Mouse (Mus musculus): ENCODE measurements around the gene Gm3149.
A peak's percentile ranks its signal among the peaks of the same experiment; 100 is the strongest.
"Not testable (repeated sequence)": the region's sequence is repeated elsewhere in the genome, so short reads cannot be mapped to it uniquely, and the experiment has no call there.

Gene Gm3149

GRCm38 (mm10) chr14:4316983-4317382 lies at the start of gene Gm3149:
TSS of gene Gm3149 (plus strand) at chr14:4317283.
- not testable (repeated sequence) for DNase-seq (ENCODE audit: low spot score in 2 of 2)

- peak in 1 of 2 experiments; percentile 70 for DNase-seq (ENCODE audit: low spot score in 2 of 2)
Measured at GRCm38 (mm10) chr14:4269238-4269950, 47.7 kb upstream of the Gm3149 start.

GRCm38 (mm10) chr14:4279828-4280227 lies 37.3 kb upstream of the Gm3149 start:
- peak in 1 of 2 experiments; percentile 62 for DNase-seq (ENCODE audit: low spot score in 2 of 2)

- DNase-seq (ENCODE audit: low spot score in 2 of 2) = peak in 1 of 2 experiments; percentile 39
Measured at GRCm38 (mm10) chr14:4334476-4335080, 17.5 kb downstream of the Gm3149 start, which contains the start of gene 2610042L04Rik. TSS of gene 2610042L04Rik (plus strand) at chr14:4334763.

- DNase-seq (ENCODE audit: low spot score in 2 of 2) = not testable (repeated sequence)
Measured at GRCm38 (mm10) chr14:4335506-4335905, 18.4 kb downstream of the Gm3149 start.

- not testable (repeated sequence) for DNase-seq (ENCODE audit: low spot score in 2 of 2)
Measured at GRCm38 (mm10) chr14:4368991-4369390, 51.9 kb downstream of the Gm3149 start.

- peak; percentile 25 to 60 for DNase-seq (ENCODE audit: low spot score in 2 of 2)
Measured at GRCm38 (mm10) chr14:4369691-4370090, 52.6 kb downstream of the Gm3149 start.

All from urinary bladder, postnatal 4 days (tissue).